Mouse (Mus musculus) liver, adult 2 months (tissue): ENCODE results near the gene Mrln. TPM values are rescaled to one million over a fixed set of nuclear protein-coding genes. Genes with fewer than 3 reads are reported as not detected.

Source experiments
- DNase-seq: peaks from one replicate; pipeline ENCODE4 v3.0.0-alpha.2; 2011; ENCODE audit warnings: low read depth, low spot score; ENCODE audit errors: extremely low read depth
- H3K27ac ChIP-seq: fragments of 200-500 bp; replicated peaks from 2 replicates; pipeline ENCODE4 v1.5.1; 2012; ENCODE audit warnings: low read depth, mild to moderate bottlenecking, control low read depth, inconsistent platforms, low read length; ENCODE audit not compliant: insufficient read depth
- H3K27me3 ChIP-seq: fragments of 200-500 bp; 2 replicates; pipeline ENCODE4 v1.6.1; 2012; ENCODE audit warnings: mild to moderate bottlenecking, moderate library complexity, low read length, inconsistent platforms; ENCODE audit not compliant: control insufficient read depth, insufficient read depth
- H3K36me3 ChIP-seq: fragments of 200-500 bp; 2 replicates; pipeline ENCODE4 v1.6.1; 2012; ENCODE audit warnings: low read length, inconsistent platforms; ENCODE audit not compliant: control insufficient read depth, insufficient read depth
- H3K4me1 ChIP-seq: fragments of 200-500 bp; 2 replicates; pipeline ENCODE4 v1.6.1; 2011; ENCODE audit warnings: low read length; ENCODE audit not compliant: control insufficient read depth, insufficient read depth
- H3K4me3 ChIP-seq: fragments of 200-500 bp; 2 replicates; pipeline ENCODE4 v1.5.1; 2011; ENCODE audit warnings: low read depth, mild to moderate bottlenecking, control low read depth, low read length, moderate library complexity; ENCODE audit not compliant: insufficient read depth
- H3K79me2 ChIP-seq: fragments of 200-500 bp; 2 replicates; pipeline ENCODE4 v1.6.1; 2012; ENCODE audit warnings: inconsistent platforms, mild to moderate bottlenecking, low read length, moderate library complexity; ENCODE audit not compliant: control insufficient read depth, insufficient read depth
- H3K9ac ChIP-seq: fragments of 200-500 bp; 2 replicates; pipeline ENCODE4 v1.6.1; 2012; ENCODE audit warnings: low read depth, mild to moderate bottlenecking, control low read depth, inconsistent platforms, low read length
- CTCF ChIP-seq: fragments of 200-500 bp; IDR thresholded peaks from 2 replicates; pipeline ENCODE4 v1.5.1; 2011; ENCODE audit warnings: low read depth, low read length, control low read depth
- POLR2A ChIP-seq: fragments of 200-500 bp; IDR thresholded peaks from 2 replicates; pipeline ENCODE4 v1.6.1; 2011; ENCODE audit warnings: low read length, control low read depth; ENCODE audit not compliant: insufficient read depth; ENCODE audit errors: extremely low read depth
- WGBS: fragments of 180-500 bp; shearing (Covaris S2); methylation state at CpG from one replicate; pipeline ENCODE4 v1.1.7; 2018; 5-methylcytosine and 5-hydroxymethylcytosine counted together
- polyA plus RNA-seq: library from polyadenylated mRNA; depleted of rRNA; stranded (reverse); fragments of >200 nt; gene quantifications from 2 replicates; pipeline ENCODE4 v1.2.3, GENCODE M21; 2012
- total RNA-seq: library from RNA; depleted of rRNA; stranded (reverse); fragments of >200 nt; gene quantifications from 2 replicates; pipeline ENCODE4 v1.2.3, GENCODE M21; 2014

Mrln gene
- total and polyA plus RNA-seq, 2 experiments, result not detected

DNA sequence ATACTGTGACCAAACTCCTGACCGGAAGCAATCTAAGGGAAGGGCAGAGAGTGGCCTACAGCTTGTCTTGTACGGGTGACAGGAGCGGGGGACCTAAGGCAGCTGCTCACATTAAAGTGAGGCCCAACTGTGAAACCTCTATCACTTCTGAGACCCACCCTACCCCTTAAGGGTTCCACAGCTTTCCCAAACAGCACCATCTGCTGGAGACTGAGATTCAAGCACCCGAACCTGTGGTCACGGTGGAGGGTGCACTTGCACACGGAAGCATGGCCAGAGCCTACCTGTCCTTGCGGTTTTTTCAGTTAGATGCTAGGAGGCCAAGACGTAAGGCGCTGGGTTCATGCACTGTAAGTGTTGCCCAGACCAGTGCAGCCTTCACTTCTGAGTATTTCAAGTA is 18.3 kb upstream of the Mrln start:
- TF ChIP-seq CTCF (peak; percentile 63), POLR2A (no peak)
- no peaks in the 10 kb centered on the region for H3K79me2 ChIP-seq
- H3K4me1 ChIP-seq, result peaks cover 5% of the 10 kb centered on the region; the same call in 1 of the 2 replicates
- no peaks in the 10 kb centered on the region for H3K27me3 ChIP-seq
- no peak for DNase-seq
- no peak overlapping the region for H3K4me3 ChIP-seq
- H3K36me3 ChIP-seq, result peaks cover 23% of the 10 kb centered on the region
- WGBS, result 92% methylated on average over 9 of the region's 9 CpGs
- H3K9ac ChIP-seq, result no peak overlapping the region
- no peak overlapping the region for H3K27ac ChIP-seq

DNA sequence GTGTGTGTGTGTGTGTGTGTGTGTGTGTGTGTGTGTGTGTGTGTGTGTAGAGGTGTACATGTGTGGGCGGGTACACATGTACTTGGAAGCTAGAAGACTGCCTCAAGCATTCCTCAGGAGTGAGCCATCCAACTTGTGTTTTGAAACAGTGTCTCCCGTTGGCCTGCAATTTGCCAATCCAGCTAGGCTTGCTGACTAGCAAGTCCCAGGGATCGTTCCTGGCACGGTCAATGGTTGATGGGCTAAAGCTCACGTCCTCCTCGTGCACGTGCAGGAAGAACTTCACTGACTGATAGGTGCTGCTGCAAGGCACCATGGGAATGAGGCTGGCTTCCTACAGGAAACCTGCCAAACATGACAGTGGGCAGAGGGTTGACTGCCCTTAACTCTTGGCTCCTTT is 17.9 kb upstream of the Mrln start:
- no peak for TF ChIP-seq POLR2A
- TF ChIP-seq CTCF, result no peak
- Histone ChIP-seq H3K27me3 (no peaks in the 10 kb centered on the region), H3K79me2 (no peaks in the 10 kb centered on the region), H3K4me3 (no peak overlapping the region), H3K4me1 (peaks cover 5% of the 10 kb centered on the region; the same call in 1 of the 2 replicates), H3K9ac (no peak overlapping the region), H3K27ac (no peak overlapping the region), H3K36me3 (peaks cover 23% of the 10 kb centered on the region)
- 79% methylated on average over 7 of the region's 7 CpGs for WGBS
- DNase-seq, result no peak

DNA sequence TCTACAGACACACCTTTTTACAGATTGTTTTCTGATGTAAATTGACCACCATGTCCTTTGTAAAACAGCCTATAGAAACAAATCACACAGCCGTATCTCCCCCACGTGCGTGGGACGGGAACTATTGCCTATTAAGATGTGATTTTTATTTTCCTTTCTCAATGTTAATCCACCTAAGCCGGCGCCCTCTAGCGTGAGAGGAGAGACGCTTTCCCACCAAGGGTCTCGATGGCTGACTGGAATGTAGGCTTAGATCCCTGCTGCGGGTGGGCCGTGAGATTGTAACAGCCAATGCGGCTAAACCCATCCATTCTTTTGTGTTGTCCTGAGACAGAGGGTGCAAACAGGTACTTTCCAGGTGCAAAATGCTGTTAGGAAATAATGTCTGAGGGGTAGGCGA is 14.6 kb upstream of the Mrln start:
- H3K27me3 ChIP-seq, result no peaks in the 10 kb centered on the region
- H3K36me3 ChIP-seq, result peaks cover 27% of the 10 kb centered on the region
- no peak for DNase-seq
- TF ChIP-seq CTCF, result 0 out of 2 replicates have a peak, but pooled peaks have one; percentile 4
- no peak for TF ChIP-seq POLR2A
- no peak overlapping the region for H3K27ac ChIP-seq
- WGBS, result 92% methylated on average over 13 of the region's 13 CpGs
- no peak overlapping the region for H3K4me3 ChIP-seq
- H3K79me2 ChIP-seq, result no peaks in the 10 kb centered on the region
- no peak overlapping the region for H3K9ac ChIP-seq
- H3K4me1 ChIP-seq, result no peaks in the 10 kb centered on the region

DNA sequence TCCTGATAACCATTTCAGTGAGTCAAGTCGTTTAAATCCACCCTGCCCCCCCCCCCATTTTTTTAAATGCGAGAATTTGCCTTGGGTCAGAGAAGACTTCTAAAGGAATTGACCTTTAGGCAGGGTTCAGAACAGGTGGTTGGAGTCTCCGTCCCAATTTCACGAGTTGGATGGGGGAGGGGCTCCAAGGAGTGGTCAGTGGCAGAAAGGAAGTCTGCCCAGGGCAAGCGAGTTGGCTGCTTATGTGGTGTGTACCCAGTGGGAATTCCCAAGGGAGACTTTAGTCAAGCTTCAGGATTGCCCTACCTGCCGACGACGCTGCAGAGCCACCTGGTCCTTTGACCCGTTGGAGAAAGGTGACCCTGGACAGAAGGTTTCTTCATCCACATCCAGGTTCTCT is 10.2 kb upstream of the Mrln start:
- no peak overlapping the region for H3K4me3 ChIP-seq
- H3K36me3 ChIP-seq, result peaks cover 15% of the 10 kb centered on the region
- H3K27ac ChIP-seq, result no peak overlapping the region
- TF ChIP-seq CTCF (no peak), POLR2A (no peak)
- no peaks in the 10 kb centered on the region for H3K27me3 ChIP-seq
- 0 out of 2 replicates have a peak, but pooled peaks cover 2% of the 10 kb centered on the region for H3K4me1 ChIP-seq
- 63% methylated on average over 9 of the region's 9 CpGs for WGBS
- DNase-seq, result no peak
- no peak overlapping the region for H3K9ac ChIP-seq
- H3K79me2 ChIP-seq, result no peaks in the 10 kb centered on the region

DNA sequence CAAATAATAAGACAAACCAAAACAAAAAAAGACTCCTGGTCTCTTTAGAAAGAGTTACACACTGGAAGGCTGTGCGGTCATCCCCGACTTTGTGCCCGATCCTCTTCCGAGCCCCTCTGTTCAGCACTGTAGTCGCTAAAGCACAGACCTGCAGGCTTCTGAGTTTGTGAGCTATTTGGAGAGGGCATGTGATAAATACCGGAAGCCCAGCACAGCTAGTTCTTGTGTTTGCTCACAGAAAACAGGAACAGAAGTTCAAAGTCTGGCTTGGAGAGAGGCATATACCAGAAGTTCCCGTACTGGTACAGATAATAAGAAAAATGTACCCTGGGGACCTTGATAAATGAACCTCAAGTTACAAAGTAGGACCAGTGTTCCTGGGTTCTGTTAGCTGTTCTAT is 9.2 kb upstream of the Mrln start:
- H3K9ac ChIP-seq, result no peak overlapping the region
- H3K4me3 ChIP-seq, result no peak overlapping the region
- DNase-seq, result peak; percentile 71
- H3K79me2 ChIP-seq, result no peaks in the 10 kb centered on the region
- H3K36me3 ChIP-seq, result peaks cover 7% of the 10 kb centered on the region; the same call in 1 of the 2 replicates
- no peak overlapping the region for H3K27ac ChIP-seq
- 33% methylated on average over 7 of the region's 7 CpGs for WGBS
- no peak for TF ChIP-seq POLR2A
- TF ChIP-seq CTCF, result no peak
- H3K27me3 ChIP-seq, result no peaks in the 10 kb centered on the region
- H3K4me1 ChIP-seq, result 0 out of 2 replicates have a peak, but pooled peaks cover 2% of the 10 kb centered on the region

DNA sequence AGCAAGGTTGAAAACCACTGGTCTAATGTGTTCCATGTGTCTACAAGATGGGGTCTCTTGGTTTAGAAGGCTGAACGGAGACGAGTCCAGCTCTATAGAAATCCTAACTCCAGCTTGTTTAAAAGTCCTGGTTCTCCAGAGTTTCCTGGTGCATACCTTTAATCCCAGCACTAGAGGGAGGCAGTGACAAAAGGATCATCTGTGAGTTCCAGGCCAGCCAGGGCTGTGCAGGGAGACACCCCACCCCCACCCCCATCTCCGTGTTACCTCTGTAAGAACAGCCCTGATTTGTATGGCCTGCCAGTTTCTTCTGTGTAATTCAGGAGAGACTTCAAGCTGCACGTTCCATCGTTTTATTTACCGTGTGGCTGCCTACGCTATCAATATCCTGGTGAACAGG is 8.7 kb upstream of the Mrln start:
- Histone ChIP-seq H3K27me3 (no peaks in the 10 kb centered on the region), H3K4me1 (0 out of 2 replicates have a peak, but pooled peaks cover 2% of the 10 kb centered on the region), H3K9ac (no peak overlapping the region), H3K4me3 (no peak overlapping the region), H3K36me3 (peaks cover 4% of the 10 kb centered on the region; the same call in 1 of the 2 replicates), H3K79me2 (no peaks in the 10 kb centered on the region), H3K27ac (no peak overlapping the region)
- WGBS, result 33% methylated on average over 7 of the region's 7 CpGs
- peak; percentile 37 for DNase-seq
- TF ChIP-seq POLR2A, result no peak
- peak; percentile 66 for TF ChIP-seq CTCF
